ENCODE assay signal across 18 mouse cellular contexts in the genomic region with DNA sequence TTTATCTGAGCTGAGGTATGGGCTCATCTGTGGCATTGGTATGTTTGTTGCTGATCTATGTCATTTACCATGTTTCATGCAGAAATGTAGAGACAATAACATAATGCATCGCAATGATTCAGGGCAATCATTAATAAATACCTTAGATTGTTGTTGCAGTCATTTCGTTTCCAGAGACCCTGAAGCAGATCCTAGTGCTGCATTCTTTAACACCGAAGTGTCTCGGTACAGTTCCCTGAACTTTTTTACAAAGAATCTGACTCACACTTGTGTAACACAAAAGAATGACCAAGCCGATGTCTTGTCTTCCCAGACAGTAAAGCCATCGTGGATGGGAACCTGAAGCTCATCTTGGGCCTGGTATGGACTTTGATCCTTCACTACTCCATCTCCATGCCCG.
"Had no signal": no experiment of that assay in that cellular context is flagged by ENCODE, and none has a peak within 500 bp of the region (broad histone marks: within the 10 kb centered on the region; RNA-seq: fewer than 3 reads in every experiment).

No protein-coding gene starts in this region.

- H3K27ac ChIP-seq: midbrain, embryonic 10.5 days; midbrain, embryonic 12.5 days; neural tube, embryonic 13.5 days; neural tube, embryonic 15.5 days had no signal

- H3K9me3 ChIP-seq: midbrain, embryonic 10.5 days; midbrain, embryonic 12.5 days; neural tube, embryonic 13.5 days; neural tube, embryonic 15.5 days had no signal

- H3K4me1 ChIP-seq: midbrain, embryonic 10.5 days; midbrain, embryonic 12.5 days; neural tube, embryonic 13.5 days had no signal

- H3K27me3 ChIP-seq: midbrain, embryonic 12.5 days; neural tube, embryonic 13.5 days; neural tube, embryonic 15.5 days had no signal

- ATAC-seq: midbrain, embryonic 16.5 days had no signal

- DNase-seq: lung, adult 18-20 months; lung, embryonic 14.5 days; lung, postnatal 10 days; lung, postnatal 4 days; midbrain, embryonic 14.5 days; retina, postnatal 1 day; right cerebral cortex, adult 18-20 months; right cerebral cortex, postnatal 25 days; right cerebral cortex, postnatal 4 days; thymus, adult 18-20 months; thymus, postnatal 14 days; thymus, postnatal 4 days had no signal

- H3K4me3 ChIP-seq: midbrain, embryonic 10.5 days; midbrain, embryonic 12.5 days; myocyte; neural tube, embryonic 13.5 days; neural tube, embryonic 15.5 days had no signal

- H3K9ac ChIP-seq: lung, embryonic 14.5 days; midbrain, embryonic 12.5 days; neural tube, embryonic 13.5 days; neural tube, embryonic 15.5 days had no signal

- H3K4me2 ChIP-seq: lung, embryonic 14.5 days; midbrain, embryonic 12.5 days; neural tube, embryonic 13.5 days; neural tube, embryonic 15.5 days had no signal
